Mouse (Mus musculus): ENCODE measurements around the gene Epb42. TPM values are rescaled to one million over a fixed set of nuclear protein-coding genes. Genes with fewer than 3 reads are reported as not detected.

Epb42 gene
- polyA plus RNA-seq, 1 experiment = not detected

- TF ChIP-seq EP300 (IDR thresholded peaks at IDR 0.05; ENCODE audit: insufficient read depth, low read depth, low read length) (no peak), CTCF (IDR thresholded peaks at IDR 0.05; ENCODE audit: low read depth, low read length) (no peak)
- H3K27ac ChIP-seq (ENCODE audit: insufficient read depth, low read length) = no peak overlapping the region
- no peaks in the 10 kb centered on the region for H3K4me1 ChIP-seq (ENCODE audit: control insufficient read depth, insufficient read depth, low read length)
- no peaks in the 10 kb centered on the region for H3K36me3 ChIP-seq (ENCODE audit: control insufficient read depth, insufficient read depth, low read length, poor library complexity, severe bottlenecking)
- H3K27me3 ChIP-seq (ENCODE audit: control insufficient read depth, insufficient read depth, low read length, poor library complexity, severe bottlenecking) = no peaks in the 10 kb centered on the region
- H3K9ac ChIP-seq (ENCODE audit: low read depth, poor library complexity, severe bottlenecking) = peak overlapping the region; percentile 87
- H3K9me3 ChIP-seq (replicated peaks; ENCODE audit: control insufficient read depth, insufficient read depth, low read length, poor library complexity, severe bottlenecking) = no peaks in the 10 kb centered on the region
- peak overlapping the region; percentile 91 for H3K4me3 ChIP-seq (ENCODE audit: low read depth, low read length)
These were observed 66.8 kb downstream of the Epb42 start for GRCm38 (mm10) chr2:120970045-120970539.

Other genes with a start within 250 kb of the Epb42 start
- 17.0 and 19.7 TPM in 2 replicates for gene Cdan1, start 186.9 kb downstream of the Epb42 start, polyA plus RNA-seq (2011; ENCODE audit: insufficient read depth, insufficient read length, low read depth, missing spikeins)
- 10.7 and 13.0 TPM in 2 replicates for gene Ttbk2, start 186.5 kb downstream of the Epb42 start, polyA plus RNA-seq (2011; ENCODE audit: insufficient read depth, insufficient read length, low read depth, missing spikeins)
- 29.5 and 30.6 TPM in 2 replicates for gene Ubr1, start 66.4 kb downstream of the Epb42 start, polyA plus RNA-seq (2011; ENCODE audit: insufficient read depth, insufficient read length, low read depth, missing spikeins)
- gene Tmem62, start 60.1 kb downstream of the Epb42 start, polyA plus RNA-seq (2011; ENCODE audit: insufficient read depth, insufficient read length, low read depth, missing spikeins) = 4.0 and 9.5 TPM in 2 replicates
- gene Ccndbp1, start 28.7 kb downstream of the Epb42 start, polyA plus RNA-seq (2011; ENCODE audit: insufficient read depth, insufficient read length, low read depth, missing spikeins) = 30.9 and 33.9 TPM in 2 replicates
- gene Tgm5, start 48.8 kb upstream of the Epb42 start, polyA plus RNA-seq (2011; ENCODE audit: insufficient read depth, insufficient read length, low read depth, missing spikeins) = not detected in 2 replicates
- gene Tgm7, start 72.7 kb upstream of the Epb42 start, polyA plus RNA-seq (2011; ENCODE audit: insufficient read depth, insufficient read length, low read depth, missing spikeins) = not detected in 2 replicates
- 11.1 and 12.2 TPM in 2 replicates for gene Adal, start 103.4 kb upstream of the Epb42 start, polyA plus RNA-seq (2011; ENCODE audit: insufficient read depth, insufficient read length, low read depth, missing spikeins)
- 3.1 and 3.3 TPM in 2 replicates for gene Lcmt2, start 103.6 kb upstream of the Epb42 start, polyA plus RNA-seq (2011; ENCODE audit: insufficient read depth, insufficient read length, low read depth, missing spikeins)
- gene Tubgcp4, start 133.6 kb upstream of the Epb42 start, polyA plus RNA-seq (2011; ENCODE audit: insufficient read depth, insufficient read length, low read depth, missing spikeins) = 42.5 and 52.4 TPM in 2 replicates
- gene Zscan29, start 134.1 kb upstream of the Epb42 start, polyA plus RNA-seq (2011; ENCODE audit: insufficient read depth, insufficient read length, low read depth, missing spikeins) = 6.1 and 6.4 TPM in 2 replicates
- 76.2 and 101 TPM in 2 replicates for gene Trp53bp1, start 234.3 kb upstream of the Epb42 start, polyA plus RNA-seq (2011; ENCODE audit: insufficient read depth, insufficient read length, low read depth, missing spikeins)